15 mouse cellular contexts compared by ENCODE assay signal in genomic region chr8:126502722-126503121, GRCm38 (mm10). TPM values are rescaled to one million over a fixed set of nuclear protein-coding genes. Genes with fewer than 3 reads are reported as not detected.
DNase-seq lines count a peak whose midpoint lies in the region; ATAC-seq lines count a peak whose summit lies in the region.
"Had no signal": no experiment of that assay in that cellular context is flagged by ENCODE, and none has a peak within 500 bp of the region (broad histone marks: within the 10 kb centered on the region; RNA-seq: fewer than 3 reads in every experiment).

No protein-coding gene starts in this region.

- DNase-seq in CD4-positive, CD25-positive, alpha-beta regulatory T cell, adult 2 months (ENCODE audit: low read depth, low spot score), result peak; percentile 15
- DNase-seq in kidney, adult 9 months, result no peak
- DNase-seq in ES-CJ7 (ENCODE audit: low read depth, low spot score), result peak; percentile 60
- no peak for DNase-seq in liver, embryonic 13.5 days
- DNase-seq in layer of hippocampus, postnatal 14 days (ENCODE audit: low spot score in 2 of 2), result no peak
- no peak for DNase-seq in left cerebral cortex, adult 18-20 months (ENCODE audit: low spot score in 2 of 2)
- DNase-seq: cerebellum, postnatal 36 days; kidney, adult 2 months had no signal

- no peak overlapping the region for H3K4me2 ChIP-seq in kidney, embryonic 14.5 days (replicated peaks; ENCODE audit: low read depth, low read length)
- no peak overlapping the region for H3K4me2 ChIP-seq in liver, embryonic 13.5 days
- H3K4me2 ChIP-seq: forebrain, embryonic 12.5 days; heart, embryonic 15.5 days; hindbrain, embryonic 15.5 days; neural tube, embryonic 15.5 days had no signal

- no peak overlapping the region for H3K9ac ChIP-seq in kidney, embryonic 14.5 days (ENCODE audit: low read depth, low read length)
- H3K9ac ChIP-seq in liver, embryonic 13.5 days, result no peak overlapping the region
- H3K9ac ChIP-seq: forebrain, embryonic 12.5 days; heart, embryonic 15.5 days; hindbrain, embryonic 15.5 days; neural tube, embryonic 15.5 days had no signal

- H3K9me3 ChIP-seq in kidney, embryonic 14.5 days (ENCODE audit: control insufficient read depth, low read length), result peaks cover 5% of the 10 kb centered on the region; the same call in 1 of the 2 replicates
- H3K9me3 ChIP-seq in liver, embryonic 13.5 days (replicated peaks), result no peaks in the 10 kb centered on the region
- H3K9me3 ChIP-seq: forebrain, embryonic 12.5 days; G1E; heart, embryonic 15.5 days; hindbrain, embryonic 15.5 days; neural tube, embryonic 15.5 days had no signal

- H3K4me3 ChIP-seq in kidney, embryonic 14.5 days (ENCODE audit: low read length), result no peak overlapping the region
- no peak overlapping the region for H3K4me3 ChIP-seq in liver, embryonic 13.5 days (replicated peaks)
- H3K4me3 ChIP-seq: forebrain, embryonic 12.5 days; heart, embryonic 15.5 days; hindbrain, embryonic 15.5 days; neural tube, embryonic 15.5 days had no signal

- no peak for ATAC-seq in CD4-positive, CD25-positive, alpha-beta regulatory T cell, adult 4 months
- peak; percentile 37; the same call in 1 of the 2 replicates for ATAC-seq in kidney, embryonic 14.5 days (ENCODE audit: low FRiP score, low TSS enrichment)
- peak; percentile 50; the same call in 1 of the 2 replicates for ATAC-seq in liver, embryonic 13.5 days (ENCODE audit: low read depth)

- no peaks in the 10 kb centered on the region for H3K36me3 ChIP-seq in kidney, embryonic 14.5 days (ENCODE audit: control insufficient read depth, insufficient read depth, low read length)
- H3K36me3 ChIP-seq in liver, embryonic 13.5 days, result no peaks in the 10 kb centered on the region
- H3K36me3 ChIP-seq: forebrain, embryonic 12.5 days; G1E; heart, embryonic 15.5 days; hindbrain, embryonic 15.5 days; neural tube, embryonic 15.5 days had no signal

- no peaks in the 10 kb centered on the region for H3K27me3 ChIP-seq in kidney, embryonic 14.5 days (ENCODE audit: control insufficient read depth, insufficient read depth, low read length)
- H3K27me3 ChIP-seq in liver, embryonic 13.5 days, result no peaks in the 10 kb centered on the region
- H3K27me3 ChIP-seq: heart, embryonic 15.5 days; hindbrain, embryonic 15.5 days; neural tube, embryonic 15.5 days had no signal

- 37% methylated on average over 2 of the region's 2 CpGs for WGBS in kidney, embryonic 14.5 days
- 33% methylated on average over 2 of the region's 2 CpGs for WGBS in liver, embryonic 13.5 days (ENCODE audit: insufficient replicate concordance)

- peaks cover 6% of the 10 kb centered on the region for H3K4me1 ChIP-seq in kidney, embryonic 14.5 days (ENCODE audit: control insufficient read depth, insufficient read depth, low read length)
- peaks cover 7% of the 10 kb centered on the region for H3K4me1 ChIP-seq in liver, embryonic 13.5 days (replicated peaks)

- H3K27ac ChIP-seq in kidney, embryonic 14.5 days (ENCODE audit: low read depth, low read length), result no peak overlapping the region
- no peak overlapping the region for H3K27ac ChIP-seq in liver, embryonic 13.5 days
- H3K27ac ChIP-seq: forebrain, embryonic 12.5 days; heart, embryonic 15.5 days; hindbrain, embryonic 15.5 days; neural tube, embryonic 15.5 days had no signal

RNA-seq across cellular contexts. Expression of gene Tarbp1, which starts 27.9 kb away (rescaled TPM):
- polyA plus RNA-seq in CD4-positive, CD25-positive, alpha-beta regulatory T cell, adult 4 months (2017; shearing (Covaris generic)), result 1 to 10 TPM; 2.0 to 2.2 TPM
- 3.3 and 6.3 TPM in 2 replicates for polyA plus RNA-seq in kidney, embryonic 14.5 days (2014; fragmentation: Nextera tagmentation; extraction: Ambion mirVana)
- 1.3 and 1.6 TPM in 2 replicates for polyA plus RNA-seq in liver, embryonic 13.5 days (2015; fragmentation: Nextera tagmentation; extraction: Ambion mirVana)
- total RNA-seq in layer of hippocampus, postnatal 14 days (2021), result 1 to 10 TPM; 4.0 to 4.7 TPM
- 1 to 10 TPM; 4.1 to 4.5 TPM for total RNA-seq in left cerebral cortex, adult 18-20 months (2021)

Comparison
In these comparisons a context has a peak if more than half of its experiments do, and no peak if none do; other contexts are left out.
1. DNase-seq: peak in CD4-positive, CD25-positive, alpha-beta regulatory T cell, adult 2 months (single experiment) and ES-CJ7 (single experiment); none in kidney, adult 9 months (single experiment), liver, embryonic 13.5 days (single experiment), layer of hippocampus, postnatal 14 days (0 of 2) and left cerebral cortex, adult 18-20 months (0 of 2).